Mouse (Mus musculus) bone marrow, adult 2 months (tissue): ENCODE measurements around the gene Akap2.

Source experiments
- CTCF ChIP-seq: fragments of 200-500 bp; IDR thresholded peaks from 2 replicates; pipeline ENCODE4 v1.5.1; 2011; ENCODE audit warnings: low read length, control low read depth; ENCODE audit not compliant: control insufficient read depth, insufficient read depth
- POLR2A ChIP-seq: fragments of 200-500 bp; IDR thresholded peaks from 2 replicates; pipeline ENCODE4 v1.6.1; 2011; ENCODE audit warnings: low read depth, mild to moderate bottlenecking, control low read depth, low read length, borderline replicate concordance; ENCODE audit not compliant: control insufficient read depth

DNA sequence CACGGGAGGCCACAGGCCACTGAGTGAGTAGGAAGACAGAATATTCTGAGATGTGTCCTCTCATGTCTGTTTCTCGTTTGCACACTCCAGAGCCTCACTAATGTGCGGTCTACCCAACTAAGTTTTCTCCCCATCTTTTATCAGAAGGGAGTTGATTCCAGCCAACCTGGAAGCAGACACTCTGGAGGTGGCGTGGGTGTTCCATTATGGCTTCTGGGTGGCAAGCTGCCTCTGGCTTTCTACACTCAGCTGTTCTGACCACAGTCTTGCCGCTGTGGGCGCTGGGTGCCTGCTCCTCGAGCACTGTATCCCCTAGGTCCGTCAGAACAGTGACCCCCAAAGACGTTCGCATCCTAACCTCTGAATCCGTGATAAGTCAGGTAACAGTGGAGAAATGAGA, 34.5 kb upstream of the Akap2 start:
- no peak for TF ChIP-seq CTCF
- TF ChIP-seq POLR2A, result no peak
